Mouse (Mus musculus) liver, embryonic 15.5 days (tissue): Measurements from ENCODE around the gene Vldlr. TPM values are rescaled to one million over a fixed set of nuclear protein-coding genes. Genes with fewer than 3 reads are reported as not detected.

ENCODE experiments used
- polyA plus RNA-seq: library from polyadenylated mRNA; unstranded; fragments of >200 nt; fragmentation: Nextera tagmentation; extraction: Ambion mirVana; gene quantifications from 2 replicates; pipeline ENCODE4 v1.2.1, GENCODE M21; 2015

Gene Vldlr
- polyA plus RNA-seq, 1 experiment from 2014 or later, result 1.5 TPM

Other genes with a start within 250 kb of the Vldlr start
- gene Kcnv2, start 106.1 kb downstream of the Vldlr start, polyA plus RNA-seq, result not detected in 2 replicates
- 23.9 and 32.2 TPM in 2 replicates for gene Pum3, start 213.3 kb downstream of the Vldlr start, polyA plus RNA-seq